Mouse (Mus musculus) kidney, postnatal 36 days (tissue): ENCODE data around the gene Gm20388.
A peak's percentile ranks its signal among the peaks of the same experiment; 100 is the strongest.

Experiments
- DNase-seq, 2 experiments: peaks; one replicate each; pipeline ENCODE4 v3.0.0; 2021 to 2022; ENCODE audit warnings: mixed read lengths in 2 of 2

The Gm20388 gene

DNA sequence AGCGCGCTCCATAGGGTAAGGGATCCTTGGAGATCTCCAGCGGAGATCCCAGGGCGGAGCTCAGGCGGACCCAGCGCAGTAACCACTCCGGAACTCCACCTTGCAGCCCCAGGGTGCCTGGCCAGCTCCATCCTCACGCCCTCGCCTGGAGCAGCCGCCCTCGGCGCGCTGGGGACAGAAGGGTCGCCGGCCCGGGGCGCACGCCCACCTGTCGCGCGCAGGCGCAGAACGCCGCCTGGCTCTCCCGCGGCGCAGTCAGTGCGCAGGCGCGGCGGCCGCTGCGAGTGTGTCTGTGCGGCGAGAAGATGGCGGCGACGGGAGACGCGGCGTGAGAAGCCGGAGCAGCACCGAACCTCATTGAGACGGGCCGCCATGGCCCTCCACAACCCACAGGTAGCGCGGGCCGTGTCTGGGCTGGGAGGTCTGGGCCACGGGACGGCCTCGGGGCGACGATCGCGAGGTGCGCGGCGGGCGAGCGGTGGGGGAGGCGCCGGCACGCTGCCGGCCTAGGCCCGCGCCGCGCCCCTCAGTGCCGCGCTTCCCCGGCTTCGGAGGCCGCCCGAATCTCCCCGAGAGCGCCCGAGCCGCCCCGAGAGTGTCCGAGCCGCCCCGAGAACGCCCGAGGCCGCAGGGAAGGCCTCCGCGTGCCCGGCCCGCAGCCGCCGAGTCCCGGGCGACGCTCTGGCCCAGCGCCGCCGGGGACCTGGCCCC lies at the start of gene Gm20388:
Gm20388 (plus strand) TSS at position 295 of the 711 bp plus-strand sequence.
- DNase-seq: peak; percentile 90 to 94

DNA sequence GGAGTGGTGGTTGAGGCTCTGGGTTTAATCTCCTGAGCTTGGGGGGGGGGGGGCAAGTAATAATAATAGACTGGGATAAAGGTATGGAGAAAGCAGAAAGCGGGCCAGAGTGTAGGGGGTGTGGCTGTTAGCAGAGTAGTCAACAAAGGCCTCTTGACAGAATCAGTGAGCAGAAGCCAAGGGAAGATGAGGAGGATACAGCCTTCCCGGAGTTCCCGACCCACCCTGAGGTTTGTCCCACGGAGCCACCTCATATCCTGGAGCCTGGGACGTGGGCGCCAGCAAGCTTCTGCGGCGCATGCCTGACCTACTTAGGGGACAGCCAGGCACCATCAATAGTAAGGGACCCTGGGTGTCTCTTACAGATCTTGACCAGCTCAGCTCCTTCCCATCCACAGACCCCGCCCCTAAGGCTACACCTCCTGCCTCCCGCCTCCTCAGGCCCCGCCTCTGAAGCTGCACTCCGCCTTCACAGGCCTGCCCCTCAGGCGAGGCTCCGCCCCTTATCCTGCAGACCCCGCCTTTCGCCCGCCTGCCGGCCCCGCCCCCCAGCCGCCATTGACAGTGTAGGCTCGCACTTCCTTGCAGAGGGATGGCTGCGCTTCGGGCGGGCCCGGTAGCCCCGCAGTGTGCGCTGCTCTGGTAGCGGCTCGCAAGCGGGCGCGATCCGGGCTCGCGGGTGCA lies 48.8 kb upstream of the Gm20388 start, which contains the start of gene Klhl36:
Klhl36 (plus strand) TSS at position 561 of the 684 bp plus-strand sequence.
- DNase-seq: peak; percentile 98 to 99

DNA sequence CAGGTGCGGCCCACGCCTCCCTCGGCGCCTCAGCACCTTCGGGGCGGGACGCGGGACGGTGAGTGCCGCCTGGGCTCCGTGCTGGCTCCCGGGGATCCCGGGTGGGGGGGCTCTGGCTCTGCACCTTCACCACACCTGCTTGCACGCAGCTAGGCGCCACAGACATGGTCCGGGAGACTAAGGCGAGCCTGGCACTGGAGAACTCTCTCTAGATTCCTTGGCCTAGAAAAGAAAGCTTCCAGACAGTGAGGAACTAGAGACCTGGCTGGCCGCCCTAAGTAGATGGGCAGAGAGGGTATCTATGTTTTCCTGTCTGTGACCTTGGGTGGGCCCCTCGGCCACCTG lies 48.3 kb upstream of the Gm20388 start:
- no peak for DNase-seq

DNA sequence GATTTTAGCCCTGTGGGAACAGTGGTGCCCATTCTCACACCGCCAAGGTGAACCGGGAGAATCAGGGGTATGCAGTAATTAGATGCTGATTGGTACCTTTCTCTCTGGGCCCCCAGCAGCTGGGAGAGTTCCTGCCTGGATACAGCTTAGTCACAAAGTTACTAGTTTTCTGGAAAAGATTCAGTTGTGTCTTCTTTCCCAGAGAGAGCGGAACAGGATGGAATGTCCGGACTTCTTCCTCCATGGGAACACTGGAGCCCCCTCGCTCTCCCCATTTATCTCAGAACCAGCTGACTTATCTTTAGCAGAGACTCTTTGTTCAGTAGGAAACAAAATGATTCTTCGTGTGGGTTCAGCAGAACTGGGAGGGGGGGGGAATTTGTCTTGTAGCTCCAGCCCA lies 47.9 kb upstream of the Gm20388 start:
- DNase-seq: no peak

DNA sequence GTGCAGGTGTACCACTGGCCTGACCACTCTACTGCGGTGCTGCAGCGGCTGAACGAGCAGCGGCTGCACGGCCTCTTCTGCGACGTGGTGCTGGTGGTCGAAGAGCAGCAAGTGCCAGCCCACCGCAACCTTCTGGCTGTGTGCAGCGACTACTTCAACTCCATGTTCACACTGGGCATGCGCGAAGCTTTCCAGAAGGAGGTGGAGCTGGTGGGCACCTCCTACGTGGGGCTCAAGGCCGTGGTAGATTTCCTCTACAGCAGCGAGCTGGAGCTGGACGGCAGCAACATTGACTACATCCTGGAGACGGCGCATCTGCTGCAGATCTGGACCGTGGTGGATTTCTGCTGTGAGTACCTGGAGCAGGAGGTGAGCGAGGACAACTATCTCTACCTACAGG lies 41.0 kb upstream of the Gm20388 start:
- DNase-seq: no peak

DNA sequence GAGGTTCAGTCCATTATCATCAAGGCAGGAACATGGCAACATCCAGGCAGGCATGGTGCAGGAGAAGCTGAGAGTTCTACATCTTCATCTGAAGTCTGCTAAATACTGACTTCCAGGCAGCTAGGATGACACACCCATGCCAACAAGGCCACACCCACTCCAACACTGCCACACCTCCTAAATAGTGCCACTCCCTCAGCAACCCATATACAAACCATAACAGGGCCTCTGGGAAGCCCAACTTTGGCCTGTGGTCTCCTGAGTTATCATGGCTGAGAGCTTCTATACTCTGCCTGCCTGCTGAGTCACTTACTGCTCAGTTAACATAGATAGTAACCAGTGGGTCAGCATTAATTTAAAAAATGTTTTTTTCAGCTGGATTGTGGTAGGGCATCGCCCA lies 37.5 kb upstream of the Gm20388 start:
- DNase-seq: no peak

DNA sequence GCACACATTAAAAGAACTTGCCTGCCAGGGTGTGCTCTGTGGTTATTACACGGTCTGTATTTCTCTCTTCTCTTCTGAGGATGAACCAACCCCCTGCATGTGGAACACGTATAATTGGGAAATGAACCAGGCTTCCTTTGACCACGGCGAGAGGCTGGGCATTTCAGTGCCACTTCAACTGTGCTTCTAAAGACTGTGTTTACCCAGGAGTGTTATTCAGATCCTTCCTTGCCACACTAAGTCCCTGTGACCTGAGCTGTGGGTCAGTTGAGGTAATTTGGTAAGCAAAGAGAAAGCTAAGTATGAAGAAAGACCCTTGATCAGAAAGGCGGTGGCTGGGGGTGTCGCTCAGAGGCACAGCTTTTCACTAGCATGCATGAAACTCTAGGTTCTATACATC lies 29.3 kb upstream of the Gm20388 start:
- DNase-seq: peak in 1 of 2 experiments; percentile 12

DNA sequence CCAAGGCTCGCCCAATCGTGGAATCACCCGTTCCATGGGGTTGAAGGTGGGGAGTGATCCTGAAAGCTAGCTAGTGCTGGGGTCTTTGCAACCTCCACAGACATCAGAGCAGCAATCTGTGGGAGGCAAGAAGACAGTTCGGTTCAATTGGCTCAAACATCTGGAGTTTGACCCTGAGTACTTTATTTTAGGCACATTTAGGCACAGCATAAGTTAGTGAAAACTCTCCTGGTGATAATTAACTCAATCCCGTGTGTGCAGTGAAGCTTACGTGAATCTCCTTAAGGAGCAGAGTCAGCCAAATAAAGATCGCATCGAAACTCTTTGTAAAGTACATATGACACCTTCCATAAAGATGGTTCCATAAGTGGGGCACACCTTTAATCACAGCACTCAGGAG lies 28.7 kb upstream of the Gm20388 start:
- peak; percentile 27 to 73 for DNase-seq

DNA sequence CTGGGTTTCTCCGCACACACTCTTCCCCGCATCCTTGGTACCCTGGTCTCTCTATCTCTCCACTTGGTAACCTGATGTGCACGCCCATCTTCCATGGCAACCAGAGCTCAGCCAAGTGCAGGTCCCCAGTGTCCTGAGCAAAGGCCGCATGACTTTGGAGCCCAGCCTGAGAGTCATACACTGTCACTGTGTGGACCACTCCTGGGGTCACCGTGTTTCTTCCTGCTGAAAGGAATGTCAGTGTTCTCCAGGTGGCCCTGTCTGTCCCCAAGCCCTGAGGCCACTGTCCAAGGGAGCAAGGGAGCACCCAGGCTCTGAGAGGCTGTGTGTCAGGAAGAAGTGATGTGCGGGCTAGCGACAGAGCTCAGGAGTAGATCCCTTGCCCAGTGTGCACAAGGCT lies 27.4 kb upstream of the Gm20388 start:
- DNase-seq: peak; percentile 66

DNA sequence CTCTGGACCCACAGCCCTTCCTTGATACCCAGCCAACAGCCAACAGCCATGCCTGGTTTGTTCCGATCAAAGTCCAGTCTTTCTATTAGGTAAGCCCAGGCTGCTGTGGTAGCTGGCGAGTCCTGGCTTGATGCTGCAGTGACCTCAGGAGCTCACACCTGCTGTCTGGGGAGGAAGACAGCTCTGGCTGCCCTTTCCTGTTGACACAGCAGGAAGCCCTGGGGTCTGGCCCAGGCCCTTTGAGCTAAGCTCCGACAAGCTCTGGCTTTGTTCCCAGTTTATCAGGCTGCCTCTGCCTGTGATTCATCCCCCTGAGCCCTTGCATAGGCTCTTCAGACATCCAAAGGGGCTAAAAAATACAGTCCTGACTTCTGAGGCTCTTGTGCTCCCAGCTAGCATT lies 25.0 kb upstream of the Gm20388 start:
- peak; percentile 83 to 94 for DNase-seq

DNA sequence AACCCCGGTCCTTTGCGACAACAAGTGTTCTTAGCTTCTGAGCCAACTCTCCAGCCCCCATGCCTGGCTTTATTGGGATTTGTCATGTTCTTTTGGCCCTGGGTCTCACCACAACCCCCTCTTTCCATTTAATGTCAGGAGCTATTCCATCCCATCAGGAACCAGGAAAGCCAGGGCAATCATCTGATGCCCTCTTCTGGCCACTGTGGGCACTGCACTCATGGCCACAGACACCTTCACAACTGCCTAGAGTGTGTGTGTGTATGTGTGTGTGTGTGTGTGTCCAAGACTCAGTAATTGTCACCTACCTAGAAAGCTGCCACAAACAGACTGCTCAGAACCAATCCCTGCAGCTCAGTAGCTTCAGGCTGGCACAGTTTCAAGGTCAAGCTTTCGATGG lies 23.5 kb upstream of the Gm20388 start:
- DNase-seq: peak; percentile 66 to 85

DNA sequence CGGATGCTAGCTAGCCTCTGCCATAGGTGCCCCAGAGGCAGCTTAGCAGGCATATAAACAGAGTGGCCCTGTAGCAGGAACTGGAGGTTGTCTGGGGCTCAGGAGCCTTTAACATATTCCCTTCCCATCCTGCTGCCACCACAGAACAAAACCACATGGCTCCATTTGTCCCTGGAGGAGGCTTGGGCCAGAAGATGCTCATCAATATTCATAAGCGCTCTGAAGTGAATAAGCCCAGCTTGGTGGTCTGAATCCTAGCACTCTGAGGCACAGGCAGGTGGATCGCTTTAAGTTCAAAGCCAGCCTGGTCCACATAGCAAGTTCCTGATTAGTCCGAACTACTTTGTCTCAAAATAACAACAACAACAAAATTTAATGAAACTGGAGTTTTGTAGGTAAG lies 22.6 kb upstream of the Gm20388 start:
- no peak for DNase-seq

DNA sequence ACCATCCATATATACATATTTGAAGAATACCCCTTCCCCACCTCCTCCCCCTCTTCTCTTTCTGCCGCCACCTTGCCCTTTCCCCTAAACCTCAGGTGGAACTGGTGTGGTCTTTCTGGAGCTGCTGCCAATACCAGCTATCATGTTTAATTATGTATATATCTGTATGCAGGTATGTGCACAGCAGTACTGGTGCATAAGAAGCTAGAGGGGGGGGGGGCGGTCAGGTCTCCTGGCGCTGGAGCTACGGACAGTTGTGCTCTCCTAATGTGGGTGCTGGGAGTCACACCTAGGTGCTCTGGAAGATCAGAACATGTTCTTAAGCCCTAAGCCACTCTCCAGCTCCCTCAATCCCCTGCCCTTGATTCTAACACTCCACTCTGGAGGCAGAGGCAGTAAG lies 13.6 kb upstream of the Gm20388 start:
- DNase-seq: no peak

DNA sequence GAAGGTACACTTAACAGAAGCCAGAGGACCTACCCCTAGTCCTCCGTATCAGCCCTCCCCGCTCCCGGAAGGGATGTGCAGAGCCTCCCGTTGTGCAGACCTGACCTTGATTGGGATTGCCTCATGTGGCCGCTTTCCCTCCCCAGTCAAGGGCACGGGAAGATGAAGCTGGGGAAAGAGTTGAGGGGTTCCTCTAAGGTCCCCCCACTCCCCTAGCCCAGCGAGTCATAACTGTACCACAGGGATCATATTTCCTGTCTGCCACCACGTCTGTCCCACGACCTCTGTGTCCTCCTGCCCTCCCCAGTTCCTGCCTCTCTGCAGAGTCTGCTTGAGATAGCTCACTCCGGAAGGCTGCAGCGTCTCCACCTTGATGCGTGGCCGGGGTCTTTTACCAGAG lies 12.7 kb upstream of the Gm20388 start:
- DNase-seq: no peak

DNA sequence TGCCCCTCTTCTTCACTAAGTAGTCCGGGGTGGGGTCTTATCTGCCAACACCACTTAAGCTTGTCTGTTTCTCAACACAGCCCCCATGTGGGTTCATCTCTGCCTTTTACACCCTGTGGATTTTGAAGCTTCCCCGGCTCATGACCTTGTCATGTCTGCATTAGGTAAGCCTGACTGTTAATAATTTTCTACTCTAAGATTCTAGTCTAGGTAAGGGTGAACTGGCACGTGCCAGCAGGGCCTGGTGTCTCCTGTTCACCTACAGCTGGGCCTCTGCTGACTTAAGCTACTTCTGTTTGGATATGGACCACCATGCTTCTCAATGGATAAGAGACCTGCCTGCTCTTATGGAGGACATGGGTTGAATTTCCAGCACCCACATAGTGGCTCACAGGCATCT lies 9.3 kb upstream of the Gm20388 start:
- peak; percentile 69 to 85 for DNase-seq

DNA sequence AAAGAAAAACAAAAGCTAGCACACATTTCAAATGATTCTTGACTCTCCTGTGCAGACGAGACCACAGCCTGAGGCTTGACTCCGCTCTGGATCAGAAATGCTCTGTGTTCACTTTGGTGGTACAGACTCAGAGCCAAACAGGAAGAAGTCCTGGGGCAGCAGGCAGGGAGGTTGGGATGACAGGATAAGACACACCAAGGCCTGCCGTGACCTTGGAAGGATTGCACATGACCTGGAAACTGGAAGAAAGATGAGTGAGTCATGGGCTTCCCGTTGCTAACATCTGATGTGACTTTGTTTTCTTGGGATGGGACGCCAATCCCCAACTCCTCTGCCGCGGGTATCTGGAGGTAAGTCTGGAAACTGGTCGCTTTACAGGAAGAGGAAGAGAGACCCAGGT lies 8.7 kb upstream of the Gm20388 start:
- DNase-seq: peak; percentile 28 to 48

DNA sequence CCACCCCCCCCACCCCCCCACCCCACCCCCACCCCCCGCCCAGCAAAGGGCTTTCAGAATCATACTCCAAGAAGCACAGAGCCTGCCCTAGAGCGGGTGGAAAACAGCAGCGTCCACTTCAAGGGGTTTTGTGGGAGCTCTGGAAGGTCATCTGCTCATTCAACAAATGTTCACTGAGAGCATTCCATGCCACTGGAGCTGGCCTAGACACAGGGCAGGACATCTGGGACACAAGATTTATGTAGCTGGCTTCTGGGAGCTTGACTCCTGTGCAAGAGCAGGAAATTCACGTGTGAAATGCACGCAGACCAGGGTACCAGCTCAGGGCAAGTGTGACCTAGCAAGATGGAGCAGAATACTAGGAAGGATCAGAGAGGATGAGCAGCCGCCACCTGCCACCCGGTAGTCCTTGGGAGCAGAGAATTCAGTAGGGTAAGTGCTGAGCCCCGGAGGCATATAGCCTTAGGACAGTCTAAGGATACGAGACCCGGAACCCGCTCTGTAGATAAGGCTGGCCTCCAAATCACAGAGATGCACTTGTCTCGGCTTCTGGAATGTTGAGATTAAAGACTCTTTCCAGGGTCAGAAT lies 6.2 kb upstream of the Gm20388 start:
- DNase-seq: no peak

DNA sequence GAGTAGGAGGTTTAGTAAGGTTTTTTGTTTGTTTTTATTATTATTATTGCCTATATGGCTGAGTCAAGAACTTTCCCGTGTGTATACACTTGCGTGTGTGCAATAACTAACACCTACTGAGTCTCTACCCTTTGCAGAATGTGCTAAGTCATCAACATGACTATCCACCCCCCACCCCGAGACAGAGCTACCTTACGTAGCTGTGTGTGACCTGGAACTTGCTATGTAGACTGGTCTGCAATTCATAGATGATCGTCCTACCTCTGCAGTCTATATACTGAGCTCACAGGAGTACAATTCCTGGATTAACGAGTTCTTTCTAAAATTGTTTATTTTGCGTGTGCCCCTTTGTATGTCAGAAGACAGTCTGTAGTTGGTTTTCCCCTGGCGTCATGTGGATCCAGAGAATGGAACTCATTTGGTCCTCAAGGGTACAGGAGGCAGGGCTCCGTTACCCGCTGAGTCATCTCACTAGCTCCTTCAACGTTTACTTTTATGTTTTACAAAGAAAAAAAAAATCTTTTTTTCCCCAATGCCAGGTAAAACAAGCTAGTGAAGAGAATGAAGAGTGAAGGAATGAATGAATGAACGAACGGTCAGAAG lies 596 bp upstream of the Gm20388 start, which contains the start of gene Usp10:
Usp10 (plus strand) TSS at position 417 of the 603 bp plus-strand sequence.
- DNase-seq: no peak

DNA sequence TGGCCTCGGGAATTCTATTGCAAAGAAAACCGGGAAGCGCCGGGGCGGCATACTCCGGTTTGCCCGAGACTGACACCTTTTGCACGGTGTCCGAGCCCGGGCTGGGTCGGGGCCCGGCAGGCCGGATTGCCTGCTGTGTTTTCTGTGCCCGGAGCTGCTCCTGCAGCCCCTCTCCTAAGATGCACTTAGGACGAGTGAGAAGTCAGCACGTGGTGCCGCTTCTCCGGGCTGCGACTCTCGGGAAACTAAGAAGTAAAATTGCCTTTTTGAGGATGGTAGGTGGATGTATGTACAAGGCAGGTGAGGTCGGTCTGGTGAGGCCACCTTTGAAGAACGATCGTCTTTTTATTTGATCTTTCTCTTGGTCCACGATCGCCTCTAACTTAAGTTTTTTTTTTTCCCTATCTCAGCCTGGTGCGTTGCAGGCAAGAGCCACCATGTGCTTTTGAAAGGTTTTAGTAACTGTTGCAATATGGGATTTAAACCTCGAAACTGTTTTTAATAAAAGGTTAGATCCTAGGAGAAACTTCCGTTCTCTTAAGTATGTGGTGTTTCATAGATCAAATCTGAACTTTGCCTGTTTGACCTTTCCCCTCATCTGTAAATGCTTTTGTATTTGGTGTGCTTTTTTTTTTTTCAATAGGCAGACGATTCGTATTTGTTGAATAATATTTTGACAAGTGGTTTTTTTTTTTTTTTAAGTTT lies 769 bp downstream of the Gm20388 start:
- DNase-seq: no peak

DNA sequence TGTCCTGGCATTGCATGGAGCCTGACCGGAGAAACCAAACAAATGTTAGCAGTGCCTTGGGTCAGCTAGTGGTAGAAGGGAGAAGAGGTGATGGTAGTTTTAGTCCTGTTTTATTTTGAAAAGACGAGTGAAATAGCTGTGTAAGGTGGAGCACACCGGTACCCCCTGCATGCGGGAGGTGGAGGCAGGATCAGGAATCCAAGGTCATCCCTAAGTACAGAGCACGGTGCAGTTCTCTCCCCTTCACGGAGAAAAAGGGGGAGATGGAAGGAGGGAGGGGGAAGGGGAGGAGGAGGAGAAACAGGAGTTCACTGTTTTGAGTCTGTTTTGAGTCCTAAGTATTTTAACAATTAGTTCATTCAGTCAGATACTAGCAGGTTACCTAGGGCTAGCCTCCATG lies 2.0 kb downstream of the Gm20388 start:
- no peak for DNase-seq

DNA sequence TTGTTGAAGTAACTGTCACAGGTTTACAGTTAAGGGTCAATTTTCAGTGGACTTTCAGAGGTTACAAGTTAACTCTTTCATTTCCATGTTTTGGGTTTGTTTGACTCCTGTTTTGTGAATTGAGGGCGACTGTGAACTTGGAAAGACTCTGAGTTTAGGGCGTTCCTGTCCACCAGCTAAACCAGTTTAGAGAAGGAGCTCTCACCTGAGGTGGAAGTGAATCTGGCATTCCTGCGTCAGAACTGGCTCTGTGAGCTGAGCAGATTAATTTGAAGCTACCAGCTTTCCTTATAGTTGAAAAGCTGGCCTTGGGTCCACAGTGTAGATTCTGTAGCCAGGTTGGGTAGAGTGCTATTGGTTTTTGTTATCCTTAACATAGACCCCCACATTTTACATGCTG lies 2.5 kb downstream of the Gm20388 start:
- no peak for DNase-seq

DNA sequence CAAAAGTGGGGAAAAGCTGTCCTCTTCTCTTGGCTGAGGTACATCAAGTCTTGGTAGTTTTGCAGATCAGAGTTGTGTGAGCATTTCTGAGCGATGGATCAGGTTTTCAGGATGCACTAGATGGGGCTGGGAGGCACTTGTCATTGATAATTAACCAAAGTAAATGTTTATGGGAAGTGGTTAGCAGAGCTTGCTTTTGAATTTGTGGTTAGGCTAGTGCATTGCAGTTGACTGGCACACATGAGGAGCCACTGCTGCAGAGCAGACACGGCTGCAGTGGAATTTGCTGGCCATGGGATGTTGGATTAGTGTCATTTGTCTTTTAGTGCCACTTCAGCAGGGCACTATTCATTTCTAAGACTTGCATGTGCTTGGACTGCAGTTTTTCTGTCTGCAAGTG lies 3.5 kb downstream of the Gm20388 start:
- DNase-seq: peak in 1 of 2 experiments; percentile 63

DNA sequence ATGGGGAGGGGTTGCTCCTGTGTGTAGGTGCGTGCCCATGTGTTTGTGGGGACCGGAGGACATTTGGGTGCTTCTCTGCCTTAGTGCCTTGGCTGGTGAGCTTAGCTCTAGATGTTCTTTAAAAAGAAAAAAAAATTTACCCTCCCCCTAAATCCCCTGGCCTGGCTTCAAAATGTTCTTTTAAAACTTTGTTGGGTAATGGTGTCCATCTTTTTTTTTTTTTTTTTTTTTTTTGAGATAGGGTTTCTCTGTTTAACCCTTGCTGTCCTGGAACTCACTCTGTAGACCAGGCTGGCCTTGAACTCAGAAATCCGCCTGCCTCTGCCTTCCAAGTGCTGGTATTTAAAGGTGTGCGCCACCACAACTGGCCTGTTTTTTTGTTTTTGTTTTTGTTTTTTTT lies 4.7 kb downstream of the Gm20388 start:
- no peak for DNase-seq
